Mouse (Mus musculus): ENCODE results near the gene Nkain4. TPM values are rescaled to one million over a fixed set of nuclear protein-coding genes. Genes with fewer than 3 reads are reported as not detected.

Nkain4 gene
- polyA plus RNA-seq (2015; fragmentation: Nextera tagmentation; extraction: Ambion mirVana), result 41.0 TPM in 2 replicates

- Histone ChIP-seq H3K27me3 (ENCODE audit: control insufficient read depth, insufficient read depth, low read length) (peaks cover 38% of the 10 kb centered on the region), H3K36me3 (ENCODE audit: control insufficient read depth, insufficient read depth) (no peaks in the 10 kb centered on the region), H3K27ac (ENCODE audit: low read length) (peak within 1 kb of the TSS; percentile 16), H3K4me2 (ENCODE audit: low read depth, low read length) (peak within 1 kb of the TSS; percentile 69), H3K9me3 (replicated peaks; ENCODE audit: control insufficient read depth, low read length) (no peaks in the 10 kb centered on the region), H3K4me1 (ENCODE audit: control insufficient read depth, insufficient read depth, low read length) (peaks cover 4% of the 10 kb centered on the region; the same call in 1 of the 2 replicates), H3K4me3 (ENCODE audit: low read length) (peak within 1 kb of the TSS; percentile 55), H3K9ac (ENCODE audit: low read length) (peak within 1 kb of the TSS; percentile 59)
- ATAC-seq (replicated peaks; ENCODE audit: extremely low read depth, insufficient read depth, low FRiP score), result peak; percentile 78
- WGBS, result 2% methylated on average over 52 of the region's 52 CpGs
Observed at GRCm38 (mm10) chr2:180954061-180955047, at the start of gene Nkain4. Gene Nkain4 (minus strand): TSS chr2:180954699.

GRCm38 (mm10) chr2:180996905-180997304, 42.4 kb upstream of the Nkain4 start:
- Histone ChIP-seq H3K4me3 (ENCODE audit: low read length) (no peak overlapping the region), H3K9me3 (replicated peaks; ENCODE audit: control insufficient read depth, low read length) (no peaks in the 10 kb centered on the region), H3K9ac (ENCODE audit: low read length) (no peak overlapping the region), H3K27me3 (ENCODE audit: control insufficient read depth, insufficient read depth, low read length) (peaks cover 6% of the 10 kb centered on the region; the same call in 1 of the 2 replicates), H3K27ac (ENCODE audit: low read length) (no peak overlapping the region), H3K4me1 (ENCODE audit: control insufficient read depth, insufficient read depth, low read length) (no peaks in the 10 kb centered on the region), H3K36me3 (ENCODE audit: control insufficient read depth, insufficient read depth) (no peaks in the 10 kb centered on the region), H3K4me2 (ENCODE audit: low read depth, low read length) (no peak overlapping the region)
- no peak for ATAC-seq (replicated peaks; ENCODE audit: extremely low read depth, insufficient read depth, low FRiP score)
- WGBS, result 64% methylated on average over 3 of the region's 3 CpGs

GRCm38 (mm10) chr2:180996436-180996835, 41.9 kb upstream of the Nkain4 start:
- H3K27me3 ChIP-seq (ENCODE audit: control insufficient read depth, insufficient read depth, low read length), result peaks cover 6% of the 10 kb centered on the region; the same call in 1 of the 2 replicates
- no peak overlapping the region for H3K27ac ChIP-seq (ENCODE audit: low read length)
- no peaks in the 10 kb centered on the region for H3K9me3 ChIP-seq (replicated peaks; ENCODE audit: control insufficient read depth, low read length)
- H3K9ac ChIP-seq (ENCODE audit: low read length), result no peak overlapping the region
- no peak overlapping the region for H3K4me2 ChIP-seq (ENCODE audit: low read depth, low read length)
- no peaks in the 10 kb centered on the region for H3K4me1 ChIP-seq (ENCODE audit: control insufficient read depth, insufficient read depth, low read length)
- H3K36me3 ChIP-seq (ENCODE audit: control insufficient read depth, insufficient read depth), result no peaks in the 10 kb centered on the region
- ATAC-seq (replicated peaks; ENCODE audit: extremely low read depth, insufficient read depth, low FRiP score), result no peak
- no peak overlapping the region for H3K4me3 ChIP-seq (ENCODE audit: low read length)
- WGBS, result 8% methylated on average over 5 of the region's 5 CpGs

- 84% methylated on average over 4 of the region's 4 CpGs for WGBS
- no peak overlapping the region for H3K4me2 ChIP-seq (ENCODE audit: low read depth, low read length)
- H3K36me3 ChIP-seq (ENCODE audit: control insufficient read depth, insufficient read depth), result no peaks in the 10 kb centered on the region
- no peak overlapping the region for H3K27ac ChIP-seq (ENCODE audit: low read length)
- no peak for ATAC-seq (replicated peaks; ENCODE audit: extremely low read depth, insufficient read depth, low FRiP score)
- no peaks in the 10 kb centered on the region for H3K9me3 ChIP-seq (replicated peaks; ENCODE audit: control insufficient read depth, low read length)
- H3K9ac ChIP-seq (ENCODE audit: low read length), result no peak overlapping the region
- H3K27me3 ChIP-seq (ENCODE audit: control insufficient read depth, insufficient read depth, low read length), result peaks cover 6% of the 10 kb centered on the region; the same call in 1 of the 2 replicates
- no peaks in the 10 kb centered on the region for H3K4me1 ChIP-seq (ENCODE audit: control insufficient read depth, insufficient read depth, low read length)
- H3K4me3 ChIP-seq (ENCODE audit: low read length), result no peak overlapping the region
Observed at GRCm38 (mm10) chr2:180995457-180995856, 41.0 kb upstream of the Nkain4 start.

- WGBS, result 38% methylated on average over 2 of the region's 2 CpGs
- Histone ChIP-seq H3K27me3 (ENCODE audit: control insufficient read depth, insufficient read depth, low read length) (peaks cover 6% of the 10 kb centered on the region; the same call in 1 of the 2 replicates), H3K4me1 (ENCODE audit: control insufficient read depth, insufficient read depth, low read length) (no peaks in the 10 kb centered on the region), H3K4me2 (ENCODE audit: low read depth, low read length) (no peak overlapping the region), H3K9me3 (replicated peaks; ENCODE audit: control insufficient read depth, low read length) (no peaks in the 10 kb centered on the region), H3K4me3 (ENCODE audit: low read length) (no peak overlapping the region), H3K27ac (ENCODE audit: low read length) (no peak overlapping the region), H3K36me3 (ENCODE audit: control insufficient read depth, insufficient read depth) (no peaks in the 10 kb centered on the region), H3K9ac (ENCODE audit: low read length) (no peak overlapping the region)
- no peak for ATAC-seq (replicated peaks; ENCODE audit: extremely low read depth, insufficient read depth, low FRiP score)
Observed at GRCm38 (mm10) chr2:180994360-180994759, 39.9 kb upstream of the Nkain4 start.

GRCm38 (mm10) chr2:180990347-180990746, 35.8 kb upstream of the Nkain4 start:
- Histone ChIP-seq H3K4me3 (ENCODE audit: low read length) (no peak overlapping the region), H3K4me2 (ENCODE audit: low read depth, low read length) (no peak overlapping the region), H3K4me1 (ENCODE audit: control insufficient read depth, insufficient read depth, low read length) (peaks cover 8% of the 10 kb centered on the region), H3K9ac (ENCODE audit: low read length) (no peak overlapping the region), H3K27me3 (ENCODE audit: control insufficient read depth, insufficient read depth, low read length) (0 out of 2 replicates have a peak, but pooled peaks cover 3% of the 10 kb centered on the region), H3K9me3 (replicated peaks; ENCODE audit: control insufficient read depth, low read length) (no peaks in the 10 kb centered on the region), H3K36me3 (ENCODE audit: control insufficient read depth, insufficient read depth) (no peaks in the 10 kb centered on the region), H3K27ac (ENCODE audit: low read length) (no peak overlapping the region)
- ATAC-seq (replicated peaks; ENCODE audit: extremely low read depth, insufficient read depth, low FRiP score), result no peak
- WGBS, result 72% methylated on average over 4 of the region's 4 CpGs

GRCm38 (mm10) chr2:180988948-180989347, 34.4 kb upstream of the Nkain4 start:
- Histone ChIP-seq H3K4me3 (ENCODE audit: low read length) (no peak overlapping the region), H3K9me3 (replicated peaks; ENCODE audit: control insufficient read depth, low read length) (no peaks in the 10 kb centered on the region), H3K27ac (ENCODE audit: low read length) (no peak overlapping the region), H3K27me3 (ENCODE audit: control insufficient read depth, insufficient read depth, low read length) (no peaks in the 10 kb centered on the region), H3K36me3 (ENCODE audit: control insufficient read depth, insufficient read depth) (no peaks in the 10 kb centered on the region), H3K4me2 (ENCODE audit: low read depth, low read length) (no peak overlapping the region), H3K4me1 (ENCODE audit: control insufficient read depth, insufficient read depth, low read length) (peaks cover 8% of the 10 kb centered on the region), H3K9ac (ENCODE audit: low read length) (no peak overlapping the region)
- 64% methylated on average over 1 of the region's 1 CpGs for WGBS
- no peak for ATAC-seq (replicated peaks; ENCODE audit: extremely low read depth, insufficient read depth, low FRiP score)

GRCm38 (mm10) chr2:180988347-180988913, 33.9 kb upstream of the Nkain4 start:
- ATAC-seq (replicated peaks; ENCODE audit: extremely low read depth, insufficient read depth, low FRiP score), result no peak; the same call in 1 of the 2 replicates
- no peaks in the 10 kb centered on the region for H3K36me3 ChIP-seq (ENCODE audit: control insufficient read depth, insufficient read depth)
- no peak overlapping the region for H3K4me3 ChIP-seq (ENCODE audit: low read length)
- WGBS, result 48% methylated on average over 3 of the region's 3 CpGs
- no peaks in the 10 kb centered on the region for H3K27me3 ChIP-seq (ENCODE audit: control insufficient read depth, insufficient read depth, low read length)
- H3K9me3 ChIP-seq (replicated peaks; ENCODE audit: control insufficient read depth, low read length), result no peaks in the 10 kb centered on the region
- H3K9ac ChIP-seq (ENCODE audit: low read length), result no peak overlapping the region
- no peak overlapping the region for H3K27ac ChIP-seq (ENCODE audit: low read length)
- peaks cover 8% of the 10 kb centered on the region for H3K4me1 ChIP-seq (ENCODE audit: control insufficient read depth, insufficient read depth, low read length)
- H3K4me2 ChIP-seq (ENCODE audit: low read depth, low read length), result no peak overlapping the region

All from heart, embryonic 16.5 days (tissue).